Mouse (Mus musculus) liver, adult 2 months (tissue): ENCODE data around the gene Gm44805.

ENCODE experiments used
- CTCF ChIP-seq: fragments of 200-500 bp; IDR thresholded peaks from 2 replicates; pipeline ENCODE4 v1.5.1; 2011; ENCODE audit warnings: low read depth, low read length, control low read depth
- POLR2A ChIP-seq: fragments of 200-500 bp; IDR thresholded peaks from 2 replicates; pipeline ENCODE4 v1.6.1; 2011; ENCODE audit warnings: low read length, control low read depth; ENCODE audit not compliant: insufficient read depth; ENCODE audit errors: extremely low read depth

- no peak for TF ChIP-seq CTCF
- no peak for TF ChIP-seq POLR2A
These were observed 1.8 kb upstream of the Gm44805 start for GRCm38 (mm10) chr7:19682979-19683378.
